Mouse (Mus musculus) naive thymus-derived CD4-positive, alpha-beta T cell, adult 2 months (primary cell): ENCODE measurements around the gene Rpl3.

Experiments used
- DNase-seq: peaks from one replicate; pipeline ENCODE4 v3.0.0-alpha.2; 2011; ENCODE audit warnings: low read depth

The Rpl3 gene

DNA sequence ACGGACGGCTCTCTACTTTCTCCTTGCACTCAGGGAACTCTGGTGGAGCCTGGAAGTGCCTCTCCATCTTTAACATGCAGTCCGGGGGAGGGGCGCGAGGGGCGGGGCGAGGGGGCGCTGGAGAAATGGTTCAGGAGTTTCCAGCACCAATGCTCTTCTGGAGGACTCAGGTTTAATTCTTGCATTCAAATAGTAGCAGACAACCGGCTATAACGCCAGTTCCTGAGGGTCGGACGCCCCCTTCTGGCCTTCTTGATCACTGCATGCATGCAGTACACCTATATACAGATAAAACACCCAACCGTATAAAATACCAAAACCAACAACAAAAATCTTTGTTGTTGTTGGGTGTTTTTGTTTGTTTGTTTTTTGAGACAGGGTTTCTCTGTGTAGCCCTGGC, 26.3 kb downstream of the Rpl3 start:
- DNase-seq, result peak; percentile 55

DNA sequence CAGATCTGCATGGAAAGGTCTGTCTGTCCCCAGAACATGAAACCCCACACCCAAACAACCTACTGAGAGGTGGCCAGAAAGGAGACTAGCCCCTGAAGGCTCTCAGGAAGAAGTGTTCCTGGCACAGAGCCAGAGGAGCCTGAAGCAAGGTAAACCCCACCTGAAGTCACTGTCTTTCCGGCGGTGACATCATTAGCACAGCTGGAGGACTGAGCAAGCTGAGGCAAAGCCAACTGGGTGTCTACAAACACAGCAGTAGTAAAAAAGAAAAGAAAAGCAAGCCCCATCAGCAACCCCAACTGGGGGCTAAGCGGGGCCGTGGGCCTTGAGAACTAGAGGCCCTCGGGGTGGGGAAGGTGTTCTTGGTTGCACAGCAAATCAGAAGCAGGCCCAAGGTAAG, 26.7 kb downstream of the Rpl3 start:
- DNase-seq, result no peak

DNA sequence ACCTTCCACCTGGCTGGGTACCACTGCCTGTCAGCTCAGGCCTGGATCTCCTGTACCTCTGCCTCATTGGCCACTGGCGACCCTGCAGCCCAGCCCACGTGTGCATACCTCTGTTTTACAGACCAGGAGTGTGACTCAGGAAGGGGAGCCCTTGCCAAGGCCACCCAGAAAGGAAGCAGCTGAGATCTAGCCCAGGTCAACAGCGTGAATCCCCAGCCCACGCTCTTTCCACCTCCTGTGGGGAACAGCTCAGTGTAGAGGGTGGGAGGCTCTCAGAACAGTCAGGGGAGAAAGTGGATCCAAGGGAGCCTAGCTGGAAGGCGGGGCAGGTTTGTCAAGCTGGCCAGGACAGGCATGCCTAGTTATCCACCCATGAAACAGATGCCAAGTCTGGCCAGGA, 28.8 kb downstream of the Rpl3 start:
- DNase-seq, result no peak

DNA sequence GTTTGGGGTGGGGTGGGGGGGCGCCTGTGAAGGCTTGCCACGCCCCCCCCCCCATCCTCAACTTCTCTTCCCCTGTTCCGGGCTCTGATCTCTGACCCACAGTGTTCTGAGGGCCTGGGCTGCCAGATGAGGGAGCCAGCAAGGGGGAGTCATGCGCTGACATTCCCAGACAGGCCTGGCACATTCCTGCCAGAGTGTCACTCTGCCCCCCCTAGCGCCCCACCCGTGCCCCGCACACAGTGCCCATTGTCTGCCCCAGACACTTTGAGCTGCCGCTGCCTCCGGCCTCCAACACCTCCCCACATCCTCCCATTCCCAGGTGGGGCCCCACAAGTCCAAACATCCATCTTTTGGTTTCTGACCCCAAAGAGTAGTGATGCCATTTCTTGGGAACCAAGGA, 29.3 kb downstream of the Rpl3 start:
- DNase-seq, result no peak

DNA sequence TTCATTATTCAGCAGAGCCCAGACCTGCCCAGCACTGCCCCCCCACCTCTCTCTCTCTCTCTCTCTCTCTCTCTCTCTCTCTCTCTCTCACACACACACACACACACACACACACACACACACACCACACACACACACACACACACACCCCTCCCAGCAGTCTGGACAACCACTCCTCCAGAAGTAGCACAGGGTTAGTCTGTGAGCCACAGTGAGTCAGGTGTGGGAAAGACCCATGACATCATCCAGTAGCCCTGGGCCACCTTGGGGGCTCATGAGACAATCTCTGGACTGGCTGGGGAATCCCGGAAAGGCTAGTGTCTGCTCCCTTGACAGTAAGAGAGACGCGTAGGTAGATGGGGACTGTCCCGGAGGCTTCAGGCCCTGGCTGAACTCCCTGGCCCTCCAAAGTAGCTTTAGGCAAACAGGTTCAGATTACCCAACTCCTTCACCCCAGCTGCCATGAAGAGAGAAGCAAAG, 30.6 kb downstream of the Rpl3 start:
- no peak for DNase-seq

DNA sequence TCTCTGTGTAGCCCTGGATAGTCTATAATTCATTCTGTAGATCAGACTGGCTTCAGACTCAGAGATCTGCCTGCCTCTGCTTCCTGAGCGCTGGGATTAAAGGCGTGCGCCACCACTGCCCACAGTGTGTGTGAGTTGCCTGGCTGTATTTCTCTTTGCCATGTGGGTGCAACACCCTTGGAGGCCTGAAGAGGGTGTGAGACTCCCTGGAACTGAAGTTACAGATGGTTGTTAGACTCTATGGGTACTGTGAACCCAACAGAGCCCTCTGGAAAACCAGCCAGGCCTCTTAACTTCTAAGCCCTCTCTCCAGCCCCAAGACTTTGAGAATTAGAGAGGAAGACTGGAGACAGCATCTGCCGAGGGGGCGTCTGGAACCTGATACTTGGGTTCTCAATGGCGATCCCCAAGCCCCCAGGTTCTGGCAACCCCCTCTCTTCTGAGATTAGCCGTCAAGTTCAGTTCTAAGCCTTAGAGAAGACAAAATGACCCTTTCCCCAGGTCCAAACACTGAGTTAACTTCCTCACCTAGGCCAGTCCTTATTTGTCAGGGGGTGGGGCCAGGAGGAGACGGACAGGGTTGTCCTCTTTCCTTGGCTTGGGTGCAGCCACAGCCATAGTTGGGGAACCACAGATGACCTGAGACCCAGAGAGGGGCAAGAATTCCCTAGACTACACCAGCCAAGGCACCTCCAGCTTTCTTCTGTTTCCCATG, 31.2 kb downstream of the Rpl3 start:
- DNase-seq, result no peak

DNA sequence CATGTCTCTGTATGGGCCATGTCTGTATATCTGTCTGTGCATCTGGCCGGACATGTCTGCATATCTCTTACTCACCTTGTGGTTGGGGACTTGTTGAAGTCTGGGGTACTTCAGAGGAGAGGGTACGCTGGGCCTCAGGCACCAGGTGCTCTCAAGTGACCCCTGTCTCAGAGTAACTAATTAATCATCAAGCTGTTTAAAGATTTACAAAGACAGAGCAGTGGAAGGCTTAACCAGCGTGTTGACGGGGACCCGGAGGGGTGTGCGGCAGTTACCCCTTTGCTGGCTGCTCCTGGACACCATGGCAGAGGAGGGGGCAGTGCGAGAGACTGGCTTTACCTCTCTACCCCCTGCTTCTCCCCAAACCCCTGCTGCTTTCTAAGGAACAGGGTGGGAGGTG, 32.1 kb downstream of the Rpl3 start:
- DNase-seq, result no peak

DNA sequence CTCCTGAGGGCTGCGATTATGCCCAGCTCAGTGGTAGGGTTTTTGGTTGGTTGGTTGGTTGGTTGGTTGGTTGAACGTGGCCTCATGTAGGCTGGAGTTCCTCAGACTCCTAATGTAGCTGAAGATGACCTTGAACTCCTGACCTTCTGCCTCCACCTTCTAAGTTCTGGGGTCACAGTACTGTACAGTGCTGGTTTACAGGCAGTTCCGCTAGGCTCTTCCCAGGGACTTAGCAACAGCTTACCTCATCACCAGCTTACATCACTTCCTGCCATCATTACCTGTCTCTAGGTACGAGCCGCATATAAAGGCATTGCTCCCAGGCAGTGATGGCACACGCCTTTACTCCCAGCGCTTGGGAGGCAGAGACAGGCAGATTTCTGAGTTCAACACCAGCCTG, 33.5 kb downstream of the Rpl3 start:
- DNase-seq, result no peak

DNA sequence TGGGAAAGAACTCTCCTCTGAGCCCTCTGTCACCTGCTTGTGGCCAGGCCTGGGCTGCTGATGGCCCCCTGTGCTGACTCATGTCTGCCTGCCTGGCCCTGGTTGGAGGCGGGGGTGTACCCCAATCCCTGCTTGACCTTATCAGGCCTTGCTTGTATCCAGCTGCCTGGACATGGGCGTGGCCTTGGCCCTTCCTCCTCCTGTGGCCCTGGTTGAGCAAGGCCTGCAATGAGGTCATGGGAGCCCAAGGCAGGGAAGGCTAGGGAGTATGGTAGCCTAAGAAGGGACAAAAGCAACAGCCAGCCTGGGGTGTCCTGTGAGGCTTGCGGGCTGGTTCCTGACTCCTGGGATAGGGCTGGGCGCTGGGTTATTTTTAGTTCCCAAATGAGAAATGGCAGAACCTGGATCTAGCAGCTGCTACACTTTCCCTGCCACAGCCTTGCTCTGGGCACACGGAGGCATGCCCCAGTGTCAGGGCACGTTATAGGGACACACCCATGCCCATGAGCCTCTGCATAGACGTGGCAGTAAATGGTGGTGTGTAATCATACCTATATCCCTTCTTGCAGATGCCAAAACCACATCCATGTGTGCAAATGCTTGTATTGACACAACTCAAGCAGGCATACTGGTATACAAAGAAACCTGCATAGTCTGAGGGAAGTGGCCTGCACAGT, 37.5 kb downstream of the Rpl3 start:
- DNase-seq, result no peak

DNA sequence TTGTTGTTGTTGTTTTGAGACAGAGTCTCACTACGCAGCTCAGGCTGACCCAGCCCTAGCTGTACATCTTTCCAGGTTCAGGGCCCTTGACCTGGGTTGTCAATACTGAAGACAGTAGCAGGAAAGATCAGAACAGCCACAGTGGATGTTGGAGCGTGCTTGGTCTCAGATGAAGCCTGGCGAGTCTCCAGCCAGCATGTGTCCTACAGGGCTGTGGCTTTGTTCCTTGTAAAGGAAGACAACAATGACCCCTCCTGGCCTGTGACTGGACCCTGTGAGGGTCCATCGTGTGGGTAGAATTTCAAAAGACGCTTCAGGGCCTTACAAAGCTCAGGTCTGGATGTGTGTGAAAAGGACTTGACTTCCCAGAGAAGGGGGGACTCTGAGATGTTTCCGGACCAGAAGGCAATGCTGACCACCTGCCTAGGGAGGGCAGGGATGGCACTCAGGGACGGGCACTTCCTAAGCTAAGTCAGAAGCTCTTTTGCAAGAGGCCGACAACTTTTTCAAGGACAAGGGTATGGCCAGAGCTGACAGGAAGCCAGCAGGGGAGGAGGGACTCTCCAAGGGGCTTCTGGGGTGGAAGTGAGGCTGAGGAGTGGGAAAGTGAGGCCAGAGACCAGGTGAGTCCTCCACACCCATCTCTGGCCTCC, 38.2 kb downstream of the Rpl3 start:
- DNase-seq, result no peak

DNA sequence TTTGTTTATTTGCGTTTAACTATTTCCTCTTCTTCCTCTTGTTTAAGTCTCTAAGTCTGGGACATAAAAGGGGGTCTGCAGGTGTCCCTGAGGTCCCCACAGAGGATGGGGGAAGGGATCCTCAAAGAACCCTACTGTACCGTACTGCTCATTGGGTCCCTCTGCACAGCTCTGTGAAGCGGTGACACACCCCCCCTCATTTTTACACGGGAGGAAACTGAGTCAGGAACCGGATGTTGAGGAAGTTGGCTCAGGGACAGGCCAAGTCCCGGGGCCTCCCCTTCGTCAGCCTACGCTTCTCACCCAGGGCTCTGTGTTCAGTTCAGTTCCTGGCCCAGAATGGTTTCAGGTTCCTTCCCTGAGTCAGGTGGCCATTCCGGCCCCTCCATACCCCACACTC, 39.9 kb downstream of the Rpl3 start:
- DNase-seq, result no peak

DNA sequence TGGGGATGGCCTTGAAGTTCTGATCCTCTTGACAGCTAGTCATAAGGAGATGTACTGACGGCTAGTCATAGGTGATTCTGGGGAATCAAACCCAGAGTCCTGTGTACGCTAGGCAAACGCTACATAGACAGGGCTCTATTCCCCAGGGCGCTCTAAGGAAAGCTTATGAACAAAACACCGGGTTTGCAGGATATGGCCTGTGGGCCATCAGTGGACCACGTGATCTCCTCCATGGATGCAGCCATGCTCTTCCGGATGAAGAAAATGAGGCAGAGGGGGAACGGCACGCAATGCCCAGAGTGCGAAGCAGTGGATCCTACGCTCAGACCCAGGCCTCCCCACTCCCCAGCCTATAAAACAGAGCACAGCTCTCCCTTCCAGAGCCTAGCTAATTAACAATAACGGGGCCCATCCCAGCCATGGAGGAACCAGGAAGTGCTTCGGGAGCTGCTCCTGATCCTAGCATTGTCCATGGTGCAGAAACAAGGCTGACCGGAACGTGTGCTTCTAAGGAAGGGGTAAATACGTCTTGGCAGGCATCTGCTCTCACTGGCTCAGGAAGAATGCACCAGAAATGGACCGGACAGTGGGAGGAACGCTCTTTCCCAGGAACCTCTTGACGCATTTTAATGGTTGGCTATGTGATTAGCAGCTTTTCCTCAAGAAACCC, 40.4 kb downstream of the Rpl3 start:
- DNase-seq, result no peak

DNA sequence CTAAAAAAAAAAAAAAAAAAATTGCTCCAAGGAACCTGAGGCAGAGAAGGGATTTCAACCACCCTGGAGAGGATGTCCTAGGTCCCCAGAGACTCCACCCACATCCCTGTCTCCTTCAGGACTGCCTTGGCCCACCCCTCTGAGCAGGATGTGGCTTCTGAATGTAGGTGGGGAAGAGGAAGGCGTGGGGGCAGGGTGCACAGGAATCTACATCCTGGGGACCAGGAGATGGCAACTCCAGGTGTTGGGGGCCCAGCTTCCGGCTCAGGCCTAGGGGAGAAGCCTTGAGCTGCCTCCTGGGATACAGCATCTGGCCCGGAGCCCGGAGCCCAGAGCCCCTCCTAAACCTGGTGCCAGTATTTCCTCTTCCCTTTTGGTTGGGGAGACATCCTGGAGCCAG, 41.6 kb downstream of the Rpl3 start:
- no peak for DNase-seq

DNA sequence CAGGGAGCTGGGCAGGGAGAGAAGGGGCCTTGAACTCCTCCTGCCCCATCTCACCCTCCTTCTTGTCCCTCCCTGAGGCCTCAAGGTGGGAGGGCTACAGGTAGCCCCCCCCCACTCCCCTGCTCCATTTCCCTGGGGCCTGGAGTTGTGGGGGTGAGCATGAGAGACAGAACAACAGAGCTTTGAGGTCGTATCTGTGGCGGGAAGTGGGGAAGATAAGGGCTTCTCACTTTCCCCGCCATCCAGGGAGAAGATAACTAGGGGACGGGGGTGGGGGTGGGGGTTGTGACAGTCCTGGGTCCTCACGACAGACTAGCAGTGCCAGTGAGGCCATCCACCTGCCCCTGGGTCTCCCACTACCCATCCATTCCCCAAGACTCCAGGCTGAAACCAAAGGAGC, 43.7 kb downstream of the Rpl3 start:
- DNase-seq, result no peak

DNA sequence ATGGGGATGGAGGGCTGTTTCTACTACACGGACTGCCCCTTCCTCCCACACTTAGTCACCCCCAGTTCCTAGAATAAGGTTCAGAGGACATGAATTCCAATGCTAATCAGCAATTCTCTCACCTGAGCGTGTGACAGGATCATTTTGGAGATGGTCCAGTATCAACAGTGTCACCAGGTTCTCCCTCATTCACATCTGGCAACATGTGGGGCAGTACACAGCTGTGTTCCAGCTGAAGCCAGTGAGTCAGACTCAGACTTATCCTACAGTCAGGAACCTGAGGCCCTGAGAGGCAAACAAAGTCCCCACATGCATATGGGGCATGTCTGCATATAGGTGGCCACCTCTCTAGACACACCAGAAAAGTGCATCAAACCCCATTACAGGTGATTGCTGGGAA, 44.4 kb downstream of the Rpl3 start:
- DNase-seq, result no peak

DNA sequence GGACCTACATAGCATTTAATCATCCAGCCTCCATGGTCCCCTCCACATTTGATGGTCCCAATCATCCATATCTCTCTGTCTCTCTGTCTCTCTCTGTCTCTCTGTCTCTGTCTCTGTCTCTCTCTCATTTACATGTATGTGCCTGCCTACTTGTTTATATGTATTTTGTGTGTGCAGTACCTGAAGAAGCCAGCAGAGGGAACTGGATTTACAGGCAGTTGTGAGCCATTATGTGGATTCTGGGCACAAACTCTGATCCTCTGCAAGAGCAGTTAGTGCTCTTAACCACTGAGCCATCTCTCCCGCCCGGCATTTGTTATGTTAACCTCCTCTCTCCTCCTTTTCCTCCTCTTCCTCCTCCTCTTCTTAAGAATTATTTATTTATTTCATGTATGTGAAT, 45.9 kb downstream of the Rpl3 start:
- peak; percentile 40 for DNase-seq

DNA sequence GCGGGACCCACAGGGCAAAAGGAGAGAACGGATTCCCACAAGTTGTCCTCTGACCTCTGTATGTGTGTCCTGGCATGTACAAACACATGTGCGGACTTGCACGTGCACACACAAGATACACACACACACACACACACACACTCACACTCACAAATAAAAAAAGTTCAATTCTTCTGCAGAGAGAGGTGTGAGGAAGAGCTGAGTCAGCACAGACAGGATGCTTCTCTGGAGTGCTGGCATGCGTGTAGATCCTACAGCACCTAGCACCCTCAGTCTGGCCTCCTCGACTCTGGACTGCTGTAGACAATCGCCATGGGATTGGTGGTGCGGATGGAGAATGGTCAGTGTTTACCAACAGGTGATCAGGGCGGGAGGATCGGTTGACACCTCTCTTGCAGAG, 47.4 kb downstream of the Rpl3 start:
- no peak for DNase-seq

DNA sequence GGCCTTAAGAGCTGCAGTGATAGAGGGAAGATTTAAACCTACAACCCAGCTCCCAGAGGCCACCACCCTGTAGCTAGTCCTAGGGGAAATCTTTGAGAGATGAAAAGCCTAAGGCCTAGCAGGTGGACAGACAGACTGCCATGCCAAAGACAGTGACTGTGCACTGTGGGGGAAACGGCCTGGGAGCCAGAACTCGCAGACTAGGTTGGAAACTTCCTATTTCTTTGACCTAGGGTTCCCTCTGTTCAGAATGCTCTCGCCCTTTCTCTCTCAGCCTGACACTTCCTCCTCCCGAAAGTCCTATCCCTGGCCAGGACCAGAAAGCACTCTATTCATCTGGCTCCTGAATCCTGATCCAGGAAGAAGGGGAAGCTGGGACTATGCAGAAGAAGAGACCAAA, 49.5 kb downstream of the Rpl3 start:
- DNase-seq, result no peak

DNA sequence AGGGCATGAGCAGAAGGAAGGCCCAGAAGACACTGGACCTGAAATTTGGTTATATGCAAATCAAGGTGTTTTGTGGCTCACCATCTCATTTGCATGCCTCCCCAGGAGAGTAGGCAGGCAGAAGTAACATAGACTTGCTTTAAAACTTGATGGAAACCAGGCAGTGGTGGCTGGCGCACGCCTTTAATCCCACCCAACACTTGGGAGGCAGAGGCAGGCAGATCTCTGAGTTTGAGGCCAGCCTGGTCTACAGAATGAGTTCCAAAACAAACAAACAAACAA, 53.6 kb downstream of the Rpl3 start:
- no peak for DNase-seq

DNA sequence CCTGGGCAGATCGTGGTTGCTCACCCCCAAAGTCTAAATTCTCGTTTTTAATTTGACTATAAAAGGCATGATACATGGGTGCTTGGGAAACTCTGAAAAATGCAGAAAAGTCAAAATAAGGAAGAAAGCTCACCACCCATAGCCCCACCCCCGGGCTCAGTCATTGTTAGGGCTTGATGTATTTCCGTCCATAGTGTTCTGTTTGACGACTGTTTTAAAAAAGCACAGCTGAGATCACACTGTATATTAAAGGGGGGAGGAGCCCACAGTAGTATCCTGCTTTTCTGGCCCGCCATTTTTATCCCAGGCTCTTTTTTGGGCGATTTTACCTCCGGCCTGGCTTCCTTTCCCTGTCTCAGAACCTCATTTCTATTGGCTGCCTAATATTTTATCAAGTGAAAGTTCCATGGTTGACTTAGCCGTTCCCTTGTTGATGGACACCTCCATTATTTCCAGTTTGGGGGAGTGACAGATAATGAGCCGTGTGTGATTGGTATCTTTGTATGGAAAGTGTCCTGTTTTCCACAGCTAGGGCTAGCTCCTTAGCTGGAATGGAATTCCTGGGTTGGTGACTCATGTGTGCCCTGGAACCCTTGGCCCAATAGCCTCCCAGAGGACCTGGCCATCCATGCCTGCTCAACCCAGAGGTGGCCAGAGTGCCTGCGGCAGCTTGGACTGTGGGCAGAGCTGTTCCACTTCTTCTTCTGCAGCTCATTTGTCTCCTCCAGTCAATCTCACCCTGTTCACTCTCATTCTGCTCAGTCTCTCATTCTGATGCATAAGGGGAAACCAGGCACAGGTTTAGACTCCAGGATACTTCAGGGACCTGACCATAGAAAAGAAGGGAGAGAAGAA, 54.2 kb downstream of the Rpl3 start:
- no peak for DNase-seq

DNA sequence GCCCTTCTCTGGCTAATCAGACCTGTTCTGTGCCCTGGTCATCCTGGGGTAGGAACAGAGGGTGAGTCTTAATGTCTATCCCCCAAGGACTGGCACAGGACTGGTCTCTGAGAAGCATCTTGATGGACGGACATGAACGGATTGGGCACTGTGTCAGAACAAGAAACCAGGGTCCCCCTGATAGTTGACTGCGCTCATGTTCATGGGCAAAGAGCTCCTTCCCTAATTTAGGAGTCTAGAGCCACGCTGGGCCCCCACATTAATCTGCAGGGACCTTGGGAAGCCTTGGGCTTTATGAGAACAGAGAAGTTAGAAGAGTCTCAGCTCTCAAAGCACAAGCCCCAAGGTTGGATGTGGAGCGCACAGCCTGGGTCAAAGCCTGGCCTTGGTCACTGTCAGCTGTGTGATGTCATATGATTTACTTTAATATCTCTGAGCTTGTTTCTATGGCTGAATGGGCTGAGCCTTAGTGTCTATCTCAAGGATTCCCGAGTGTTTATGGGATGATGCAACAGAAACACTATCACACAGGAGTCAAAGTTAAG, 56.3 kb downstream of the Rpl3 start:
- DNase-seq, result no peak

DNA sequence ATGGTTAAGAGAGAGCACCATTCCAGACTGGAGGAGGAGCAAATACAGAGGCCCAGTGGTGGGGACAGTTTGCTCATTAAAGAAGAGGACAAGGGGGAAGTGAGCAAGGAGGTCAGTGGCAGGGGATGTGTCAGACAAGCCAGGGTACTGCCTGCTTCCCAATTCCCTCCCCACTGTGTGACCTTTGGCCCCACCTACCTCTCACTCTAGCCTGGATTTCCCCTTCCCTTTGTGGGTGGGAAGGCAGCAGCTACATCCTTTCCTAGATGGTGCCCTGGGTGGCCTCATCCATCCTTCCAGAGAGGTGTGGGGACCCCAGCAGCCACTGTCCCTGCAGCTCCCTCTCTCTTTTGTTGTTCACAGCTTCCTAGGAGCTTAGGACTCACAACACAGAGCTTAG, 56.8 kb downstream of the Rpl3 start:
- no peak for DNase-seq
